Mouse (Mus musculus) megakaryocyte, adult 5-6 weeks (primary cell): Measurements from ENCODE around the gene Cel. TPM values are rescaled to one million over a fixed set of nuclear protein-coding genes. Genes with fewer than 3 reads are reported as not detected.

Source experiments
- ATAC-seq: 2 replicates; pipeline ENCODE4 v1.8.0; 2016; ENCODE audit warnings: mild to moderate bottlenecking, inconsistent platforms; ENCODE audit not compliant: poor library complexity, severe bottlenecking
- total RNA-seq, 2 experiments: library from RNA; stranded (forward) in 1 of 2; stranded (reverse) in 1 of 2; fragments of 153-499, 151-499 nt in 1 of 2; fragments of 221-1000, 200-1000 nt in 1 of 2; gene quantifications; 2 replicates each; pipeline versions ENCODE4 v1.2.3 to v1.2.4; 2015 to 2017

The Cel gene
- total RNA-seq, 2 experiments from 2014 or later = not detected

GRCm38 (mm10) chr2:28585730-28586129 lies 22.5 kb upstream of the Cel start:
- no peak for ATAC-seq

GRCm38 (mm10) chr2:28585043-28585571 lies 21.9 kb upstream of the Cel start:
- peak; percentile 86 for ATAC-seq

- ATAC-seq = no peak
These were observed 20.4 kb upstream of the Cel start, which contains the start of gene Gtf3c5 for GRCm38 (mm10) chr2:28583651-28584050. TSS of gene Gtf3c5 (minus strand) at chr2:28583751.

- peak; percentile 90 for ATAC-seq
These were observed 19.6 kb upstream of the Cel start for GRCm38 (mm10) chr2:28582647-28583353.

GRCm38 (mm10) chr2:28578003-28578402 lies 14.8 kb upstream of the Cel start:
- no peak for ATAC-seq

GRCm38 (mm10) chr2:28576815-28577214 lies 13.6 kb upstream of the Cel start:
- ATAC-seq = no peak

- ATAC-seq = no peak
These were observed 12.1 kb upstream of the Cel start for GRCm38 (mm10) chr2:28575341-28575740.

- no peak for ATAC-seq
These were observed 6.7 kb upstream of the Cel start for GRCm38 (mm10) chr2:28569903-28570302.

- ATAC-seq = no peak
These were observed 3.3 kb upstream of the Cel start for GRCm38 (mm10) chr2:28566545-28566944.

GRCm38 (mm10) chr2:28564380-28564779 lies 1.2 kb upstream of the Cel start:
- ATAC-seq = no peak

- no peak for ATAC-seq
These were observed 627 bp upstream of the Cel start for GRCm38 (mm10) chr2:28563830-28564229.

- ATAC-seq = no peak
These were observed 5.8 kb downstream of the Cel start for GRCm38 (mm10) chr2:28557452-28557851.

- ATAC-seq = no peak
These were observed 10.9 kb downstream of the Cel start for GRCm38 (mm10) chr2:28552301-28552700.

- ATAC-seq = no peak
These were observed 14.0 kb downstream of the Cel start for GRCm38 (mm10) chr2:28549157-28549556.

GRCm38 (mm10) chr2:28547237-28548172 lies 15.7 kb downstream of the Cel start:
- ATAC-seq = peak; percentile 93

GRCm38 (mm10) chr2:28546560-28546959 lies 16.6 kb downstream of the Cel start:
- no peak for ATAC-seq

GRCm38 (mm10) chr2:28545976-28546375 lies 17.2 kb downstream of the Cel start:
- 0 out of 2 replicates have a peak, but pooled peaks have one; percentile 16 for ATAC-seq

GRCm38 (mm10) chr2:28543894-28544293 lies 19.3 kb downstream of the Cel start:
- no peak for ATAC-seq

GRCm38 (mm10) chr2:28540587-28541227 lies 22.5 kb downstream of the Cel start:
- no peak for ATAC-seq

GRCm38 (mm10) chr2:28539949-28540348 lies 23.3 kb downstream of the Cel start:
- peak; percentile 97 for ATAC-seq

GRCm38 (mm10) chr2:28539206-28539605 lies 24.0 kb downstream of the Cel start:
- ATAC-seq = no peak
